Mouse (Mus musculus): Measurements from ENCODE around the gene Prss57.

GRCm38 (mm10) chr10:79793738-79794490 is 3.2 kb upstream of the Prss57 start:
- 0 out of 2 replicates have a peak, but pooled peaks have one; percentile 3 for TF ChIP-seq CTCF (IDR thresholded peaks at IDR 0.05; ENCODE audit: borderline replicate concordance, extremely low read depth, insufficient read depth, insufficient read length)
- no peak for TF ChIP-seq POLR2A (IDR thresholded peaks at IDR 0.05; ENCODE audit: borderline replicate concordance, extremely low read depth, insufficient read depth, insufficient read length, poor library complexity, severe bottlenecking)

Measured in brain, embryonic 14.5 days (tissue).